Mouse (Mus musculus) stomach, embryonic 14.5 days (tissue): ENCODE measurements around the gene Spryd7. TPM values are rescaled to one million over a fixed set of nuclear protein-coding genes. Genes with fewer than 3 reads are reported as not detected.
"Not testable (repeated sequence)": the region's sequence is repeated elsewhere in the genome, so short reads cannot be mapped to it uniquely, and the experiment has no call there.

ENCODE experiments used
- ATAC-seq: fragments of 200-750 bp; cut with Nextera tagmentation; 2 replicates; pipeline ENCODE4 v1.8.0; 2017; ENCODE audit warnings: low read depth, moderate TSS enrichment; ENCODE audit not compliant: insufficient number of reproducible peaks, insufficient read depth, low FRiP score
- H3K27ac ChIP-seq: fragments of 300-500 bp; sonication (generic); 2 replicates; pipeline ENCODE4 v1.5.1; 2014; ENCODE audit warnings: mild to moderate bottlenecking, low read length, moderate library complexity, mixed read lengths
- H3K27me3 ChIP-seq: fragments of 300-500 bp; sonication (generic); 2 replicates; pipeline ENCODE4 v1.6.1; 2014; ENCODE audit warnings: low read length, control low read depth, mixed read lengths; ENCODE audit not compliant: control insufficient read depth, insufficient read depth
- H3K36me3 ChIP-seq: fragments of 300-500 bp; sonication (generic); 2 replicates; pipeline ENCODE4 v1.6.1; 2014; ENCODE audit warnings: mild to moderate bottlenecking, control low read depth, low read length, moderate library complexity, mixed read lengths; ENCODE audit not compliant: control insufficient read depth, insufficient read depth
- H3K4me1 ChIP-seq: fragments of 300-500 bp; sonication (generic); 2 replicates; pipeline ENCODE4 v1.6.1; 2014; ENCODE audit warnings: low read length, control low read depth, mixed read lengths; ENCODE audit not compliant: control insufficient read depth, insufficient read depth
- H3K4me2 ChIP-seq: fragments of 300-500 bp; sonication (generic); replicated peaks from 2 replicates; pipeline ENCODE4 v1.6.1; 2014; ENCODE audit warnings: low read depth, low read length, control low read depth
- H3K4me3 ChIP-seq: fragments of 300-500 bp; sonication (generic); 2 replicates; pipeline ENCODE4 v1.5.1; 2014; ENCODE audit warnings: low read depth, low read length, control low read depth
- H3K9ac ChIP-seq: fragments of 300-500 bp; sonication (generic); replicated peaks from 2 replicates; pipeline ENCODE4 v1.6.1; 2014; ENCODE audit warnings: low read depth, mild to moderate bottlenecking, control low read depth, low read length, moderate library complexity, mixed read lengths
- H3K9me3 ChIP-seq: fragments of 300-500 bp; sonication (generic); 2 replicates; pipeline ENCODE4 v1.6.1; 2016; ENCODE audit warnings: low read depth, low read length, control low read depth; ENCODE audit not compliant: control insufficient read depth
- WGBS: fragments of 180-500 bp; shearing (Covaris S2); extraction: QIAGEN DNeasy Blood & Tissue Kit; methylation state at CpG from one replicate; pipeline ENCODE4 v1.1.7; 2014; 5-methylcytosine and 5-hydroxymethylcytosine counted together
- polyA plus RNA-seq: library from polyadenylated mRNA; unstranded; fragments of >200 nt; fragmentation: Nextera tagmentation; extraction: Ambion mirVana; gene quantifications from 2 replicates; pipeline ENCODE4 v1.2.1, GENCODE M21; 2014

Spryd7 gene
- polyA plus RNA-seq, 1 experiment from 2014 or later: 23.4 TPM

GRCm38 (mm10) chr14:61559856-61560255, 3.2 kb upstream of the Spryd7 start:
- no peaks in the 10 kb centered on the region for H3K27me3 ChIP-seq
- H3K4me1 ChIP-seq: peaks cover 3% of the 10 kb centered on the region; the same call in 1 of the 2 replicates
- WGBS: 54% methylated on average over 3 of the region's 3 CpGs
- no peak overlapping the region for H3K4me2 ChIP-seq
- H3K36me3 ChIP-seq: no peaks in the 10 kb centered on the region
- no peak for ATAC-seq
- H3K4me3 ChIP-seq: no peak overlapping the region
- H3K9ac ChIP-seq: no peak overlapping the region
- H3K9me3 ChIP-seq: no peaks in the 10 kb centered on the region; the same call in 1 of the 2 replicates
- H3K27ac ChIP-seq: no peak overlapping the region

DNA sequence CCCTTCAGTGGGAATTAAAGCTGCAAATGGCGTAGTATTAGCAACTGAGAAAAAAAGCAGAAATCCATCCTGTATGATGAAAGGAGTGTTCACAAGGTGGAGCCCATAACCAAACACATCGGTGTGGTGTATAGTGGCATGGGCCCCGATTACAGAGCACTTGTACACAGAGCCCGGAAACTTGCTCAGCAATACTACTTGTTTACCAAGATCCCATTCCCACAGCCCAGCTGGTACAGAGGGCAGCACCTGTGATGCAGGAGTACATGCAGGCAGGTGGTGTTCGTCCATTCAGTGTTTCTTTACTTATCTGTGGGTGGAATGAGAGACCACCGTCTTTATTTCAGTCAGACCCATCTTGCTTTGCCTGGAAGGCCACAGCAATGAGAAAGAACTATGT, 2.2 kb upstream of the Spryd7 start:
- Histone ChIP-seq H3K9me3 (no peaks in the 10 kb centered on the region; the same call in 1 of the 2 replicates), H3K4me1 (peaks cover 3% of the 10 kb centered on the region; the same call in 1 of the 2 replicates), H3K36me3 (no peaks in the 10 kb centered on the region), H3K4me3 (no peak overlapping the region), H3K9ac (no peak overlapping the region), H3K27ac (no peak overlapping the region), H3K27me3 (no peaks in the 10 kb centered on the region), H3K4me2 (no peak overlapping the region)
- 72% methylated on average over 6 of the region's 6 CpGs for WGBS
- ATAC-seq: no peak

- H3K4me1 ChIP-seq: peaks cover 3% of the 10 kb centered on the region; the same call in 1 of the 2 replicates
- 5% methylated on average over 6 of the region's 6 CpGs for WGBS
Observed at GRCm38 (mm10) chr14:61555931-61556288, 776 bp downstream of the Spryd7 start.

GRCm38 (mm10) chr14:61548614-61549013, 8.1 kb downstream of the Spryd7 start:
- H3K4me3 ChIP-seq: no peak overlapping the region
- H3K36me3 ChIP-seq: peaks cover 4% of the 10 kb centered on the region; the same call in 1 of the 2 replicates
- no peak overlapping the region for H3K4me2 ChIP-seq
- no peak for ATAC-seq
- no peaks in the 10 kb centered on the region for H3K4me1 ChIP-seq
- no peak overlapping the region for H3K27ac ChIP-seq
- WGBS: 93% methylated on average over 1 of the region's 1 CpGs
- H3K9me3 ChIP-seq: no peaks in the 10 kb centered on the region
- no peak overlapping the region for H3K9ac ChIP-seq
- no peaks in the 10 kb centered on the region for H3K27me3 ChIP-seq

More at GRCm38 (mm10) chr14:61555931-61556288, 776 bp downstream of the Spryd7 start:
- Histone ChIP-seq H3K9ac (peak overlapping the region; percentile 57), H3K4me2 (peak overlapping the region; percentile 85), H3K27ac (peak overlapping the region; percentile 68), H3K36me3 (no peaks in the 10 kb centered on the region), H3K4me3 (peak overlapping the region; percentile 53), H3K27me3 (no peaks in the 10 kb centered on the region), H3K9me3 (no peaks in the 10 kb centered on the region; the same call in 1 of the 2 replicates)
- ATAC-seq: no peak

- H3K4me2 ChIP-seq, H3K9me3 ChIP-seq, H3K27ac ChIP-seq, H3K27me3 ChIP-seq, ATAC-seq, H3K36me3 ChIP-seq, H3K4me3 ChIP-seq, H3K4me1 ChIP-seq, H3K9ac ChIP-seq: not testable (repeated sequence)
- 91% methylated on average over 7 of the region's 11 CpGs for WGBS
Observed at GRCm38 (mm10) chr14:61537772-61538171, 18.9 kb downstream of the Spryd7 start.

GRCm38 (mm10) chr14:61536631-61537264, 19.9 kb downstream of the Spryd7 start:
- H3K4me3 ChIP-seq: no peak overlapping the region
- H3K4me1 ChIP-seq: no peaks in the 10 kb centered on the region
- H3K27ac ChIP-seq: no peak overlapping the region
- WGBS: 86% methylated on average over 5 of the region's 5 CpGs
- no peak overlapping the region for H3K4me2 ChIP-seq
- no peak for ATAC-seq
- no peak overlapping the region for H3K9ac ChIP-seq
- H3K9me3 ChIP-seq: no peaks in the 10 kb centered on the region
- no peaks in the 10 kb centered on the region for H3K27me3 ChIP-seq
- H3K36me3 ChIP-seq: no peaks in the 10 kb centered on the region; the same call in 1 of the 2 replicates

DNA sequence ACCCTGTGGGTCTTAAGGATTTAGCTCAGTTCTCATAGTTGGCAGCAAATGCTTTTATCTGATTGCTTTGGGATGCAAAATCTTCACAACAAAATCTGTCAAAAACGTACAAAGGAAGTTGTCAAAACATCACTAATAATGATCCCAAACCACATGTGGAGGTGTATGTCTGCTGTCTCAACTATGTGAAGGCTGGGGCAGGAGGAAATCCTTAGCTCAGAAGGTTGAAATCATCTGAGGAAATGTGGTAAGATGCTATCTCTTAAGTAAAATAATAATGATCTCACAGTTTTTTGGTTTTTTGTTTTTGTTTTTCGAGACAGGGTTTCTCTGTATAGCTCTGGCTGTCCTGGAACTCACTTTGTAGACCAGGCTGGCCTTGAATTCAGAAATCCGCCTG, 20.9 kb downstream of the Spryd7 start:
- Histone ChIP-seq H3K4me2 (no peak overlapping the region), H3K4me3 (no peak overlapping the region), H3K27ac (no peak overlapping the region), H3K9me3 (no peaks in the 10 kb centered on the region), H3K4me1 (no peaks in the 10 kb centered on the region), H3K36me3 (no peaks in the 10 kb centered on the region; the same call in 1 of the 2 replicates), H3K27me3 (no peaks in the 10 kb centered on the region), H3K9ac (no peak overlapping the region)
- WGBS: 93% methylated on average over 3 of the region's 3 CpGs
- no peak for ATAC-seq

GRCm38 (mm10) chr14:61530966-61531365, 25.7 kb downstream of the Spryd7 start:
- ATAC-seq: no peak
- no peak overlapping the region for H3K4me3 ChIP-seq
- H3K9me3 ChIP-seq: no peaks in the 10 kb centered on the region
- no peak overlapping the region for H3K27ac ChIP-seq
- H3K27me3 ChIP-seq: no peaks in the 10 kb centered on the region
- H3K4me2 ChIP-seq: no peak overlapping the region
- H3K36me3 ChIP-seq: no peaks in the 10 kb centered on the region; the same call in 1 of the 2 replicates
- H3K4me1 ChIP-seq: no peaks in the 10 kb centered on the region
- H3K9ac ChIP-seq: no peak overlapping the region

GRCm38 (mm10) chr14:61530396-61530795, 26.3 kb downstream of the Spryd7 start:
- no peaks in the 10 kb centered on the region for H3K4me1 ChIP-seq
- H3K27ac ChIP-seq: no peak overlapping the region
- ATAC-seq: no peak
- H3K4me3 ChIP-seq: no peak overlapping the region
- no peak overlapping the region for H3K4me2 ChIP-seq
- H3K27me3 ChIP-seq: no peaks in the 10 kb centered on the region
- H3K36me3 ChIP-seq: no peaks in the 10 kb centered on the region; the same call in 1 of the 2 replicates
- 84% methylated on average over 2 of the region's 2 CpGs for WGBS
- H3K9me3 ChIP-seq: no peaks in the 10 kb centered on the region
- H3K9ac ChIP-seq: no peak overlapping the region
